In the genomic region with DNA sequence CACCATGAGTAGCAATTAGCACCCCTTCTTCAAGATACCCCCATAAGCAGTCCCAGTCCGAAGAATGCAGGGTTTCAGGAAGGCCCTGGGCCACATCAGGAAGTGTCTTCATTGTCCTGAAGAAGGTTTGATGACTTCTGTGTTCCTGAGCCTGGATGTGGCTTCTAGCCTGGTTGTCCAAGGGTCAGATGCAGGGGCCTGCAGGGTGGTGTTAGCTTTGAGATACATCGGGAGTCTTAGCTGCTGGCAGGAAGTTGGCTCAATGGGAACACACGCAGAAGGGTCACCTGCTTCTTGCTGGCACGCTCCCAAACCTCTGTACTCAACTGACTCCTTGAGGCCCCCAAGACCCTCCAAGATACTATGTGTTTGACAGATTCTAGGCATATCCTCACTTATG, we compare ENCODE assay signal across 9 mouse cellular contexts. TPM values are rescaled to one million over a fixed set of nuclear protein-coding genes. Genes with fewer than 3 reads are reported as not detected.
DNase-seq lines count a peak whose midpoint lies in the region; TF ChIP-seq lines count a peak whose summit lies in the region.
"Had no signal": no experiment of that assay in that cellular context is flagged by ENCODE, and none has a peak within 500 bp of the region (broad histone marks: within the 10 kb centered on the region; RNA-seq: fewer than 3 reads in every experiment).

No protein-coding gene starts in this region.

- TF ChIP-seq EP300 in MEL (IDR thresholded peaks at IDR 0.05; ENCODE audit: low read depth in 1 of 2, low read length in 2 of 2), result no peak

- H3K36me3 ChIP-seq in MEL (ENCODE audit: control insufficient read depth in 1 of 2, insufficient read depth in 2 of 2, low read length in 2 of 2) (peaks cover 0 to 18% of the 10 kb centered on the region in 2 experiments; a peak in 2 of 4 replicates), macrophage (ENCODE audit: inconsistent target) (no peaks in the 10 kb centered on the region)

- TF ChIP-seq RAD21 in MEL (IDR thresholded peaks at IDR 0.05; ENCODE audit: low read depth, low read length), result no peak

- H3K4me3 ChIP-seq in MEL (ENCODE audit: control insufficient read depth in 1 of 2, insufficient read depth in 1 of 2, low read depth in 2 of 2, low read length in 2 of 2), result no peak overlapping the region
- H3K4me3 ChIP-seq in macrophage (ENCODE audit: inconsistent target), result no peak overlapping the region

- peak; percentile 23 to 65 for DNase-seq in adrenal gland, adult (ENCODE audit: inconsistent age in 2 of 2, low spot score in 1 of 2)
- DNase-seq in adrenal gland, postnatal 36 days, result no peak
- no peak for DNase-seq in MEL (ENCODE audit: low read depth, low spot score)
- DNase-seq in heart, postnatal 36 days, result peak; percentile 44 to 47
- DNase-seq in frontal cortex, postnatal 36 days (ENCODE audit: low spot score in 2 of 2), result no peak
- no peak for DNase-seq in layer of hippocampus, adult 11-12 months (ENCODE audit: low spot score)
- DNase-seq in right cerebral cortex, adult 18-20 months, result no peak
- DNase-seq: cerebellum, postnatal 14 days had no signal

- H3K9ac ChIP-seq in MEL (ENCODE audit: control insufficient read depth, low read depth, low read length, poor library complexity, severe bottlenecking), result no peak overlapping the region; the same call in 1 of the 2 replicates

- peak overlapping the region; percentile 77 for H3K27ac ChIP-seq in MEL (ENCODE audit: control insufficient read depth, low read depth, low read length)
- peak overlapping the region; percentile 90 for H3K27ac ChIP-seq in macrophage

- H3K9me3 ChIP-seq in MEL (replicated peaks; ENCODE audit: insufficient read depth, low read length), result no peaks in the 10 kb centered on the region

- TF ChIP-seq POLR2A in MEL (IDR thresholded peaks at IDR 0.05; ENCODE audit: control insufficient read depth in 1 of 2, insufficient read depth in 1 of 2, low read depth in 1 of 2, low read length in 2 of 2, poor library complexity in 1 of 2), result no peak

- no peak for TF ChIP-seq CTCF in MEL (IDR thresholded peaks at IDR 0.05 in 2 of 3, conservative IDR thresholded peaks at IDR 0.05 in 1 of 3; ENCODE audit: control insufficient read depth in 1 of 3, insufficient read depth in 1 of 3, low read depth in 2 of 3, low read length in 3 of 3, poor library complexity in 1 of 3, severe bottlenecking in 1 of 3)

- H3K79me2 ChIP-seq in MEL (ENCODE audit: control insufficient read depth, insufficient read depth, low read length, poor library complexity) (peaks cover 2% of the 10 kb centered on the region; the same call in 1 of the 2 replicates), macrophage (ENCODE audit: inconsistent target) (no peaks in the 10 kb centered on the region)

- H3K27me3 ChIP-seq in MEL (ENCODE audit: control insufficient read depth in 1 of 2, insufficient read depth in 2 of 2, low read length in 2 of 2), result no peaks in the 10 kb centered on the region

- WGBS in macrophage (ENCODE audit: missing documents), result 32% methylated on average over 4 of the region's 4 CpGs

- peaks cover 13 to 20% of the 10 kb centered on the region in 2 experiments for H3K4me1 ChIP-seq in MEL (ENCODE audit: control insufficient read depth in 1 of 2, insufficient read depth in 2 of 2, low read length in 2 of 2)

- intact Hi-C loops in heart, postnatal 36 days (cut with DNase I), result loop anchor here (1.0 kb wide), 1 partner anchor 71 kb away; no protein-coding TSS in a partner anchor

TF ChIP-seq in MEL, 35 proteins besides CTCF, POLR2A, EP300 and RAD21:
- no peak for TF ChIP-seq RCOR1 (IDR thresholded peaks at IDR 0.05; ENCODE audit: low read depth, low read length)
- no peak for TF ChIP-seq ETS1 (IDR thresholded peaks at IDR 0.05; ENCODE audit: low read depth, low read length)
- TF ChIP-seq E2F4 (IDR thresholded peaks at IDR 0.05; ENCODE audit: borderline replicate concordance, low read depth, low read length), result no peak
- no peak for TF ChIP-seq JUND (IDR thresholded peaks at IDR 0.05; ENCODE audit: low read depth, low read length)
- no peak for TF ChIP-seq MAZ (IDR thresholded peaks at IDR 0.05; ENCODE audit: low read depth, low read length)
- TF ChIP-seq ZNF384 (IDR thresholded peaks at IDR 0.05; ENCODE audit: low read depth, low read length), result no peak
- TF ChIP-seq ZKSCAN1 (IDR thresholded peaks at IDR 0.05; ENCODE audit: low read depth, low read length), result no peak
- TF ChIP-seq MXI1 (IDR thresholded peaks at IDR 0.05; ENCODE audit: low read depth, low read length), result no peak
- TF ChIP-seq UBTF (IDR thresholded peaks at IDR 0.05; ENCODE audit: borderline replicate concordance, insufficient read depth, low read depth, low read length), result no peak
- no peak for TF ChIP-seq TAL1 (IDR thresholded peaks at IDR 0.05; ENCODE audit: low read length)
- no peak for TF ChIP-seq NELFE (IDR thresholded peaks at IDR 0.05; ENCODE audit: low read depth, low read length)
- no peak for TF ChIP-seq MYC (IDR thresholded peaks at IDR 0.05; ENCODE audit: low read depth, low read length)
- no peak for TF ChIP-seq POLR2AphosphoS2 (IDR thresholded peaks at IDR 0.05; ENCODE audit: low read length)
- TF ChIP-seq TBP (IDR thresholded peaks at IDR 0.05; ENCODE audit: low read depth, low read length), result no peak
- no peak for TF ChIP-seq HCFC1 (IDR thresholded peaks at IDR 0.05; ENCODE audit: low read depth, low read length)

RNA-seq across cellular contexts. Expression of a gene that starts 17.7 kb away (rescaled TPM):
- 100 to 1,000 TPM; 408 to 430 TPM for total RNA-seq in adrenal gland, postnatal 36 days (2021)
- total RNA-seq in MEL (2012; rRNA removed), result 143 TPM in 2 replicates
- polyA plus RNA-seq in MEL (2012; ENCODE audit: insufficient read depth in 1 of 2, insufficient read length in 2 of 2, low read depth in 1 of 2, low replicate concordance in 2 of 2, missing spikeins in 1 of 2), result 100 to 1,000 TPM in 1 of 2 experiments, not detected in 1; 568 TPM
- total RNA-seq in heart, postnatal 36 days (2021), result 10 to 100 TPM; 79.8 to 88.7 TPM
- 10 to 100 TPM in 15 of 26 experiments, 1 to 10 TPM in 11; 2.7 to 33.1 (median 11.7) TPM for total RNA-seq in macrophage (2018; cell fraction: chromatin; rRNA removed)
- total RNA-seq in macrophage (2018; cell fraction: cytosol; rRNA removed), result 10 to 100 TPM; 12.4 to 62.0 (median 30.2) TPM
- total RNA-seq in macrophage (2018; cell fraction: nucleus; rRNA removed), result 10 to 100 TPM in 21 of 26 experiments, 1 to 10 TPM in 5; 5.0 to 59.2 (median 19.2) TPM
- 18.7 to 28.7 TPM (median 28.1 TPM) in 3 replicates for polyA plus RNA-seq in macrophage (2018)

RNA-seq across cellular contexts. Expression of a gene that starts 20.4 kb away (rescaled TPM):
- total RNA-seq in adrenal gland, postnatal 36 days (2021), result 10 to 100 TPM; 18.5 to 21.2 TPM
- 14.4 and 15.2 TPM in 2 replicates for total RNA-seq in MEL (2012; rRNA removed)
- polyA plus RNA-seq in MEL (2012; ENCODE audit: insufficient read depth in 1 of 2, insufficient read length in 2 of 2, low read depth in 1 of 2, low replicate concordance in 2 of 2, missing spikeins in 1 of 2) (10 to 100 TPM in 1 of 2 experiments, not detected in 1; 25.7 TPM), macrophage (2018) (8.5 to 16.9 TPM (median 13.1 TPM) in 3 replicates)
- 10 to 100 TPM; 12.0 to 13.6 TPM for total RNA-seq in heart, postnatal 36 days (2021)
- 10 to 100 TPM; 20.5 to 76.3 (median 41.5) TPM for total RNA-seq in macrophage (2018; cell fraction: chromatin; rRNA removed)
- 10 to 100 TPM in 20 of 26 experiments, 1 to 10 TPM in 6; 4.8 to 16.7 (median 13.2) TPM for total RNA-seq in macrophage (2018; cell fraction: cytosol; rRNA removed)
- total RNA-seq in macrophage (2018; cell fraction: nucleus; rRNA removed), result 10 to 100 TPM; 14.7 to 49.9 (median 28.1) TPM

Comparison
In these comparisons a context has a peak if more than half of its experiments do, and no peak if none do; other contexts are left out.
1. DNase-seq: peak in adrenal gland, adult (2 of 2) and heart, postnatal 36 days (2 of 2); none in adrenal gland, postnatal 36 days (0 of 2), MEL (single experiment), frontal cortex, postnatal 36 days (0 of 2), layer of hippocampus, adult 11-12 months (single experiment) and right cerebral cortex, adult 18-20 months (single experiment).